Mouse (Mus musculus) G1E (cell line): ENCODE measurements around the gene Defb48. TPM values are rescaled to one million over a fixed set of nuclear protein-coding genes. Genes with fewer than 3 reads are reported as not detected.

Source experiments
- ATAC-seq: 2 replicates; pipeline ENCODE4 v1.8.0; 2016; ENCODE audit warnings: mild to moderate bottlenecking; ENCODE audit not compliant: insufficient number of reproducible peaks, poor library complexity, low FRiP score, severe bottlenecking; ENCODE audit errors: extremely low read depth
- DNase-seq: peaks from one replicate; pipeline ENCODE4 v3.0.0; 2012; ENCODE audit warnings: low spot score
- H3K27me3 ChIP-seq: 2 replicates; pipeline ENCODE4 v1.6.1; 2012; ENCODE audit warnings: mild to moderate bottlenecking, low read length, inconsistent platforms; ENCODE audit not compliant: insufficient read depth
- H3K36me3 ChIP-seq: replicated peaks from 2 replicates; pipeline ENCODE3; 2012; ENCODE audit warnings: mild to moderate bottlenecking, inconsistent platforms
- H3K4me1 ChIP-seq: 2 replicates; pipeline ENCODE4 v1.6.1; 2012; ENCODE audit warnings: low read depth, low read length, inconsistent platforms, mixed read lengths; ENCODE audit not compliant: insufficient read depth
- H3K4me3 ChIP-seq: 2 replicates; pipeline ENCODE4 v1.5.1; 2012; ENCODE audit warnings: low read depth, mild to moderate bottlenecking, inconsistent platforms, low read length, moderate library complexity, mixed read lengths
- H3K9me3 ChIP-seq: replicated peaks from 2 replicates; pipeline ENCODE4 v1.6.1; 2012; ENCODE audit warnings: inconsistent platforms
- CTCF ChIP-seq: IDR thresholded peaks from 2 replicates; pipeline ENCODE4 v1.5.1; 2012; ENCODE audit warnings: low read depth, low read length, inconsistent platforms, mixed read lengths
- GATA1 ChIP-seq: IDR thresholded peaks from 2 replicates; pipeline ENCODE4 v1.6.1; 2012; ENCODE audit warnings: borderline replicate concordance, low read length, inconsistent platforms, mixed read lengths
- GATA2 ChIP-seq: IDR thresholded peaks from 2 replicates; pipeline ENCODE4 v1.6.1; 2012; ENCODE audit warnings: low read depth, low read length, inconsistent platforms, borderline replicate concordance
- POLR2AphosphoS5 ChIP-seq: IDR thresholded peaks from 2 replicates; pipeline ENCODE4 v1.6.1; 2012; ENCODE audit warnings: low read depth, low read length, inconsistent platforms; ENCODE audit not compliant: insufficient replicate concordance
- TAL1 ChIP-seq: conservative IDR thresholded peaks from 2 replicates; pipeline ENCODE4 v1.6.1; 2012; ENCODE audit warnings: low read depth, low read length, inconsistent platforms, mixed read lengths
- polyA plus RNA-seq: library from polyadenylated mRNA; stranded (reverse); fragments of >175 nt; gene quantifications from 2 replicates; pipeline ENCODE4 v1.2.3, GENCODE M21; 2012
- total RNA-seq, 2 experiments: library from RNA; stranded (forward) in 1 of 2; stranded (reverse) in 1 of 2; fragments of 200-1000 nt in 1 of 2; fragments of >200 nt in 1 of 2; fragmentation: Nextera tagmentation in 1 of 2; gene quantifications; 2 replicates each; pipeline ENCODE4 v1.2.3; 2014 to 2017

Gene Defb48
- total and polyA plus RNA-seq, 3 experiments, result not detected

GRCm38 (mm10) chr14:62998977-62999376 is 14.7 kb upstream of the Defb48 start:
- H3K4me3 ChIP-seq, result no peak overlapping the region
- no peak for ATAC-seq
- H3K9me3 ChIP-seq, result no peaks in the 10 kb centered on the region
- no peaks in the 10 kb centered on the region for H3K4me1 ChIP-seq
- TF ChIP-seq GATA1 (no peak), TAL1 (no peak), POLR2AphosphoS5 (no peak), GATA2 (no peak), CTCF (no peak)
- DNase-seq, result no peak
- H3K36me3 ChIP-seq, result no peaks in the 10 kb centered on the region
- 0 out of 2 replicates have a peak, but pooled peaks cover 3% of the 10 kb centered on the region for H3K27me3 ChIP-seq

DNA sequence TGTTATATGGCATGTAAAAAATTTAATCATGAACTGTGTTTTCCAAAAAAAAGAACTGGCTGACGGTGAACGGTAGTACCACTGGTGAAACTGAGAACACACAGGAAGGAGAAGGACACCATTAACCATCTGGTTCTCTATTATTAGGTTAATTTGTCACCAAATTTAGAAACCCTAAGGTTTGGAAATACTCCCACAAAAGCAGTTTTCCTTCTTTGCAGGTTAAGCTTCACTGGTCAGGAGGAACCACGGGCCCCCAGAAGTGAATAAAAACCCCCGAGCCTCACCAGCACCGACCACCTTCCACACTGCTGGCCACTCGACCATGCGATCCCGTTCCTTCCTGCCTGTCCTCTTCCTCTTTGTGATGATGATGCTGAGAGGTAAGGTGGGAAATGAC is 13.5 kb upstream of the Defb48 start, which contains the start of gene Defb47:
Gene Defb47, plus strand, starts transcription at position 301 of the 400 bp plus-strand sequence.
- no peaks in the 10 kb centered on the region for H3K9me3 ChIP-seq
- 0 out of 2 replicates have a peak, but pooled peaks cover 3% of the 10 kb centered on the region for H3K27me3 ChIP-seq
- DNase-seq (no peak), ATAC-seq (no peak)
- TF ChIP-seq TAL1 (no peak), CTCF (no peak), GATA2 (no peak), GATA1 (no peak), POLR2AphosphoS5 (no peak)
- no peak within 1 kb of the TSS for H3K4me3 ChIP-seq
- H3K4me1 ChIP-seq, result no peaks in the 10 kb centered on the region
- no peaks in the 10 kb centered on the region for H3K36me3 ChIP-seq

GRCm38 (mm10) chr14:62991849-62992510 is 7.7 kb upstream of the Defb48 start:
- Histone ChIP-seq H3K36me3 (no peaks in the 10 kb centered on the region), H3K4me3 (no peak overlapping the region), H3K9me3 (no peaks in the 10 kb centered on the region), H3K4me1 (no peaks in the 10 kb centered on the region), H3K27me3 (no peaks in the 10 kb centered on the region; the same call in 1 of the 2 replicates)
- ATAC-seq, result no peak
- TF ChIP-seq POLR2AphosphoS5, result no peak
- no peak for TF ChIP-seq GATA2
- no peak for TF ChIP-seq GATA1
- no peak for TF ChIP-seq CTCF
- no peak for DNase-seq

GRCm38 (mm10) chr14:62991271-62991670 is 7.0 kb upstream of the Defb48 start:
- Histone ChIP-seq H3K36me3 (no peaks in the 10 kb centered on the region), H3K4me3 (no peak overlapping the region), H3K9me3 (no peaks in the 10 kb centered on the region), H3K4me1 (no peaks in the 10 kb centered on the region), H3K27me3 (no peaks in the 10 kb centered on the region; the same call in 1 of the 2 replicates)
- DNase-seq, result no peak
- ATAC-seq, result no peak
- TF ChIP-seq GATA2 (no peak), GATA1 (no peak), TAL1 (no peak), CTCF (no peak), POLR2AphosphoS5 (no peak)

- TF ChIP-seq GATA1, result no peak
- TF ChIP-seq TAL1, result no peak
- no peak for TF ChIP-seq POLR2AphosphoS5
- TF ChIP-seq CTCF, result no peak
- DNase-seq (no peak), ATAC-seq (no peak)
- Histone ChIP-seq H3K9me3 (no peaks in the 10 kb centered on the region), H3K4me1 (no peaks in the 10 kb centered on the region; the same call in 1 of the 2 replicates), H3K36me3 (no peaks in the 10 kb centered on the region), H3K27me3 (no peaks in the 10 kb centered on the region), H3K4me3 (no peak overlapping the region)
These were observed 4.5 kb downstream of the Defb48 start for GRCm38 (mm10) chr14:62979815-62980214.

DNA sequence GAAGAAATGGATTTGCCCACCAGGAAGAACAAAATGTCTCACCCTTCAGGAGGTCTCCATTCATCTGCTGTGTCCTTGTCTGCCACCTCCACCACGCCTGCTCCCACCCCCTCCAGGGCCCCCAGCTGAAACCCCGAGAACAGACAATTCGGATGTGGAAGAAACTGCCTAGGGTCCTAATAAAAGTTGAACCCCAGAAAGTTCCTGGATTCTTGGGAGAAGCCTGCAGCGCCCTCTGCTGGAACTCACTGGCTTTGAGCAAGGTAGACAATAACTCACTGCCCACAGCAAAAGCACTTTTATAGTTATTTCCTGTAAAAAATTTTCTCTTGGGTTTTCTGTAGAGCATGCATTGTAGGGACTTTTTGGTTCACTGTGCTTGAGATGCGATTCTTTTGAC is 9.3 kb downstream of the Defb48 start:
- peaks cover 9% of the 10 kb centered on the region for H3K27me3 ChIP-seq
- no peaks in the 10 kb centered on the region for H3K9me3 ChIP-seq
- H3K36me3 ChIP-seq, result no peaks in the 10 kb centered on the region
- TF ChIP-seq GATA1 (no peak), CTCF (peak; percentile 57; the same call in 1 of the 2 replicates), GATA2 (no peak)
- ATAC-seq, result no peak
- DNase-seq, result peak; percentile 23
- H3K4me1 ChIP-seq, result no peaks in the 10 kb centered on the region; the same call in 1 of the 2 replicates
- no peak overlapping the region for H3K4me3 ChIP-seq
